Mouse (Mus musculus): ENCODE data around the gene Gm13088.
"Not testable (repeated sequence)": the region's sequence is repeated elsewhere in the genome, so short reads cannot be mapped to it uniquely, and the experiment has no call there.

The Gm13088 gene

DNA sequence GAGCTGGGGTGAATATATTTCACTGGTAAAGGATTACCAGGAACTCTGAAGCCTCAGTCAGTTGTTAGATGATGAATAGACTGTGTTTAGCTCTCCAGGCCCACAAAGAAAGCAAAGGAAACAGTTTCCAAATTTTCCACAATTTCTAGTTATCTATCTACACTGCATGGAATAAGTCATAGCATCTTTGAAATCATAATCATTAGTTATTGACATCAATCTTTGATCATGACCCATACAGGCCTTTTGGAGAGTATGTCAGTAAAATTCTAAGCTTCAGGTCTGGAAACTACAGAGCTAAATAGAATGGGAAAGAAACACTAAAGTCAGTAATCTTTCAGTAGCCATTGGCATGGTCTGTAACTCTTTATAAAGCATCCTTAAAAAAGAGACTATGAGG, at the start of gene Gm13088:
TSS of gene Gm13088 (minus strand) at position 101 of the 400 bp plus-strand sequence.
- DNase-seq: not testable (repeated sequence)

DNA sequence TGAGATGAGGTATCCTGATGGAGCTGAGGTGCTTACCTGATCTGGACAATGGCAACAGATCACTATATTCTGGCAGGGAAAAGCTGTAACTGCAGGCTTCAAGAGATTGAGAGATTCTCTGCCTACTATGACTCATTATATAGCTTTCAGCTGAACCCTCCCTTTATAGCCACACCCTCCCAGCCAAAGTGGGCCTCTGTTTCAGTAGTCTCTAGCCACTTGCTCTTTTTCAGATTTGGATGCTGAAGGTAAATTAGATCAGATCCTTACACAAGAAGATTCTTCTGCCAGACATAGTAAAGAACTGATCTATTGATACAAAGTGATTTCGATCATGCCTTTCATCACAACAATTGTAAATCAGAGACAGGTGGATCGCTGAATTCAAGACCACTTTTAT, 45.6 kb upstream of the Gm13088 start, which contains the start of gene Gm13089:
TSS of gene Gm13089 (minus strand) at position 101 of the 400 bp plus-strand sequence.
- DNase-seq: no peak

DNA sequence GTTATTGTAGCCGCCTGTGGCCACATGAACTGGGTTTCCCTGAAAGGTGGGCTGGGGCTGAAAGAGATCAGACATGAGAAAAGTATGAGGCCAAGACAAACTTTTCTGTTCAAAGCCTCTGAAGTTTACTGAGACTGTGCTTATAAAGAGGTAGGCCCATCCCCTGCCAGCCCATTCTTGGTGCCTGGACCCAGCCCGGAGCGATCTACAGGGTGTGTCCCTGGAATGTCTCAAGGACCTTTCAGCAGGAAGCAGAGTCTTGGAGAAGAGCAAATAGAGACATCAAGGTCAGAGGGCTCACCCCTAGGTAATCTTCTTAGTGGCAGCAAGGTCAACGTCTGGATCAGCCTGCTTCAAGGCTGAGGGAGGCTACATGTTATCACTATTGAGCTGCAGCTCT, 38.9 kb downstream of the Gm13088 start:
- DNase-seq: not testable (repeated sequence)

DNA sequence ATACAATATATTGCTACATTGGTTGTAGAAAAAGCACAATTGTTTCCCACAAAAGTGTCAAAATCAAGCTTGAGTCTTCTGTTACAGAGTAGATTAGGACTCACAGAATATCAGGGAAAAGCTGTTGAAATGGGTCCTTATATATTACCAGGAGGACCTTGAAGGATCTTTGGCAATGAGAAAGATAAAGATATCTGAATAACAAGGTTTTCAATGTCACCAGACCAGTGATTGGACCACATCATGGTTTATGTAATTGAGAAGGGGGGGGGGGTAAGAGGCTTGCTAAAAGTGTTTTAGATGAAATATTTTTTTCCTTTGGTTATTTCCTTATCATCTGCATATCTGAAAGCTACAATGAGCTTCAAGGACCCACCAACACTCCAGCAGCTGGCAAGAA, 42.3 kb downstream of the Gm13088 start, which contains the start of gene Gm13083:
TSS of gene Gm13083 (plus strand) at position 301 of the 400 bp plus-strand sequence.
- not testable (repeated sequence) for DNase-seq

DNA sequence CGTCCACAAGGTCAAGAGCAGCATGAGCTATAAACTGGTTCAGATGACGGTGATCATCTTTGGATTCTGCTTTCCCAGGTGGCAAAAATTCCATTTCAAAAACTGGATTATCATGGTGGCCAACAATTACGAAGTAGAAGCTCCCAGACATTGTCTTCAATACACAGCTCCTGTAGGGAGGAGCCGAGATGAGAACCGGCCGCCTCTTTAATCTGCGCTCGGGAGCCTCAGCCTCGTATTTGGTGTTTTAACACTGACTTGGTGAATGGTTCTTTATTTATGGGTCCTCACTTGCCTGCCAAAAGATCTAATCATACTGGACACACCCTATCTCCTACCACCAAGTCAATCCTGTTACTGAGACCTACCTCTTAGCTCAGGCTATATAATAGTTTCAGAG, 45.1 kb downstream of the Gm13088 start:
- DNase-seq: not testable (repeated sequence)
